Mouse (Mus musculus) NIH3T3 (cell line): ENCODE measurements around the gene Mat2a.

Source experiments
- DNase-seq: peaks from one replicate; pipeline ENCODE4 v3.0.0-alpha.2; 2012; ENCODE audit warnings: low read depth

The Mat2a gene

DNA sequence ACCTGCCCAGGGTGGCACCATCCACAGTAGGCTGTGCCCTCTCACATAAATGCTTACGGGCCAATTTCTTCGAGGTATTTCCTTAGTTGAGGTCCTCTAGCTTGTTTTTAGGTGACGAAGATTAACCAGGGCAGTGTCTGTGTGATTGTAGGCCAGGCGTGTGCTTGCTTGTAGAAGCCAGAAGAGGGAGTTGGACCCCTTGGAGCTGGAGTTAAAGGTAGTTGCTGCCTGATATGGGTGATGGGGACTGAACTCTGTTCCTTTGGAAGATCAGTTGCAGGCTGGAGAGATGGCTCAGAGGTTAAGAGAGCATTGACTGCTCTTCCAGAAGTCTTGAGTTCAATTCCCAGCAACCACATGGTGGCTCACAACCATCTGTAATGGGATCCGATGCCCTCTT lies 24.2 kb downstream of the Mat2a start:
- DNase-seq, result no peak

DNA sequence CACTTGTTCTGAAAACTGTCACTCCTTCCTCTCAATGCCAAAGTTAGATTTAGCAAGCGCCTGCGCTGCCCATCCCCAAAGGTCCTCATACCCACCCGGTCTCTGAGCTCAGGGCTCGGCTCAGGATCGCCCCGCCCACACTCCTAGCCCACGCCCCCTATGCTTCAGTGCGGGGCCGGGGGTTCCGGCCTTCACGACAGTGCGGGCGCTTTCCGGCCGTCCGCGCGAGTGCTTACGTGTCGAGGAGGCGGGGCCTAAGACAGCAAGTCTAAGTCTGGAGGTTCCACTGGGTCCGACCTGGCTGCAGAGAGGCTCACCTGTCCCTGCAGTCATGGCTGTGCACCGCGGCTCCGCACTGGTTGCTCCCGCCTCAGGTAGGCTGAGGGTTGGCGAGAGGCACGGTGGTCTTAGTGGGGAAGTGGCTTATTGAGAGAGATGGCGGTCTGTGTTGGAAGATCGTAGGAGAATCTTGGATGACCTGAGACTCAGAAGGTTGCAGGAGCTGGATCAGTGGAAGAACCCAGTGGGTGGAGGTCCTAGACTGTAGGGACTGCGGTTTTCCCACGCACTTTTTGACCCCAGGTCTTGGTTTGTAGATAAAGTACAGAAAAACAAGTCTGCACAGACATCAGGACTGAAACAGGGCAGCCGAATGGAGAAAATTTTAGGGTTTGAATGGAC lies 25.1 kb downstream of the Mat2a start, which contains the start of gene Ggcx:
Ggcx (plus strand) TSS at position 233 of the 681 bp plus-strand sequence.
- peak; percentile 98 for DNase-seq

DNA sequence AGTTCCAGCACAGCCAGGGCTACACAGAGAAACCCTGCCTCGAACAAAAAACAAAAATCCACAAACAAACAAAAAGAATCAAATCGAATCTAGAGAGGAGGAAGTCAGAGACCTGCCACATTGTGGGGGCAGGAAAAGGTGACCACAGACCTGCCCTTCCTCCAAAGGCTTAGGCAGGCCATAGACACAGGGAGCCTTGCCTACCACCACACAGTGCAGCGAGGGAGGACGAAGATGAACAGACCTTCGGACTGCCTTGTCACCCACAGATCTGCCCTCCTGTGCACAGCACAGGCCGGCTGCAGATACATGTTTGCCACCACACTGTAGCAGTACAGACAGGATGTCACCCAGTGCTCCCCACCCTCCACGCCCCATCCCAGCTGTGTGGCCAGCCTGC lies 28.8 kb downstream of the Mat2a start:
- DNase-seq, result no peak

DNA sequence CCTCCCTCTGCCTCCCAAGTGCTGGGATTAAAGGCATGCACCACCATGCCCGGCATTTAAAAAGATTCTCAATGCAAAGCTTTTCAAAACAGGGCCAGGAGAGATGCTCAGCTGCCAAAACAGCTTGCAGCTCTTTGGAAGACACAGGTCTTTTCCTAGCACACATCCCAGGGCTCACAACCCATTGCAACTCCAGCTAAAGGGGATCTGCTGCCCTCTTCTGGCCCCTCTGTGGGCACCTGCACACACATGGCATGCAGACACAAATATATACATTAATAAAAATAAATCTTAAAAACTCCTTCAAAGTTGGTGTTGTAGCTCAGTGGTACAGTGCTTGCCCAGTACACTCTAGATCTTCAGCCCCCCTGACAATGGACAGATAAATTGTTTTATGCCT lies 29.4 kb downstream of the Mat2a start:
- DNase-seq, result no peak

DNA sequence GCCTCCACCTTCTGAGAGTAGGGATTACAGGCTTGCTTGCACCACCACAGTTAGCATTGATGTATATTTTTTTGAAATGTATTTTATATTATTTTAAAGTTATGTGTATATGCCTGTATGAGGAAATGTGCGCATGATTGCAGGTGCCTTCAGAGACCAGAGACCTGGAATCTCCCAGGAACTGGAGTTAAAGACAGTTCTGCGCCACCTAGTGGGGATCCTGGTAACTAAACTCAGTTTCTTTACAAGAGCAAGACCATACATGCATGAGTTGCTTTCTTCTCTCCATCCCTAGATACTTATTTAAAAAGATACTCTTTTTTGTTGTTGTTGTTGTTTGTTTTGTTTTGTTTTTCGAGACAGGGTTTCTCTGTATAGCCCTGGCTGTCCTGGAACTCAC lies 29.8 kb downstream of the Mat2a start:
- DNase-seq, result peak; percentile 92

DNA sequence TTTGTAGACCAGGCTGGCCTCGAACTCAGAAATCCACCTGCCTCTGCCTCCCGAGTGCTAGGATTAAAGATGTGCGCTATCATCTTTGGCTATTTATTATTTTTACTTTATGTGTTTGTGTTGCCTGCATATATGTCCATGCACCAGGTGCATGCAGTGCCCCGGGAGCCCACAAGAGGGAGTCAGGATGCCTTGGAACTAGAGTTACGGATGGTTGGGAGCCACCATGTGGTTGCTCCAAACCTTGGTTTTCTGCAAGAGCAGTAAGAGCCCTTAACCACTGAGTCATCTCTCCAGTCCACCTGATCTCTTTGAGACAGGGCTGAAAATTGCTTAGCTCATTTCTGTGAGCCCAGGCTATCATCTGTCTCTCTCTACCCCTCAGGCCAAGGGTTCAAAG lies 32.2 kb downstream of the Mat2a start:
- DNase-seq, result peak; percentile 98

DNA sequence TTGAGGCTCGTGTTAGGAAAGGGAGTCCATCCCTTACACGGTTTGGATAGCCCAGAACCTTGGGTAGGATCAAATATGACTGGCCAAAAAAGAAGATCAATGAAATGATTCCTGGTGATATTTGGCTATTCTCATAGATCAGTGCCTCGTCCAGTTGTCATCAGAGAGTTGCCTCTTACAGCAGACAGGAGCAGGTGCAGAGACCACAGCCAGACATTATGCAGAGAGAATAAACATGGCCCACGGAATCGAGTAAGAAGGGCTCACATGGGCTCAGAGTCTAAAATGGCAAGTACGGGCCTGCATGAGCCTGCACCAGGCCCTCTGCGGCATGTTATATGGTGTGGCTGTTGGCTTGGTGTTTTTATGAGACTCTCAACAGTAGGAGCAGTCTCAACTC lies 34.0 kb downstream of the Mat2a start:
- DNase-seq, result no peak

DNA sequence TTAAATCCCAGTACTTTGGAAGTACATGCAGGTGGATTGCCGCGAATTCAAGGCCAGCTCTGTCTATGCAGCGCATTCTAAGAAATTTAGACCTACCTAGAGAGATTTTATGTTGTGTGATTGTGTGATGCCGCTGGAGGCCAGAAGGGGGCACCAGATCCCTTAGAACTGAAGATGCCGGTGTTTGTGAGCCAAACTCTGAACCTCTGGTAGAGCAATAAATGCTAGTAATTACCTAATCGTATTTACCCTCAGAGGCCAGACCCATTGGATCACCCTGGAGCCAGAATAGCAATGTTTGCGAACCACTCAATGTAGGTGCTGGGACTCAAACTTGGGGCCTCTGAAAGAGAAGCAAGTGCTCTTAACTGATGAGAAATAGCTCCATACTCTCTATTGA lies 37.5 kb downstream of the Mat2a start:
- peak; percentile 88 for DNase-seq

DNA sequence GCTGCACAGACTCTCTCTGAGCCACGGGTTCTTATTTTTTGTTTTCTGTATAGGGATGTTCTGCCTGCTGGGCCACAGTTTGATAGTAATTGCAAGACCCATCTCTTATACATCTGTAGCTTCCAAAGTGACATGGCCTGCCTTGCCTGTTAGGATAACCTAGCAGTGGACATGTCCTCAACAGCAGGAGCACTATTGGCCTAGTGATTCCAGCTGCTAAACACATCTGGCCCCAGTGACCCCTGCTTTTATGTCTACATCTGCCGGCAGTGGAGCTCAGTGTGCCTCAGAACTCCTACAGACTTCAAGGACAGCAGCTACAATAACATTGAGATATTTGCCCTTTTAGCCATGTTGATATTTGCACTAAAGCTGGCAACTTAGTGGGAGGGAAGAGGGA lies 39.4 kb downstream of the Mat2a start:
- DNase-seq, result no peak

DNA sequence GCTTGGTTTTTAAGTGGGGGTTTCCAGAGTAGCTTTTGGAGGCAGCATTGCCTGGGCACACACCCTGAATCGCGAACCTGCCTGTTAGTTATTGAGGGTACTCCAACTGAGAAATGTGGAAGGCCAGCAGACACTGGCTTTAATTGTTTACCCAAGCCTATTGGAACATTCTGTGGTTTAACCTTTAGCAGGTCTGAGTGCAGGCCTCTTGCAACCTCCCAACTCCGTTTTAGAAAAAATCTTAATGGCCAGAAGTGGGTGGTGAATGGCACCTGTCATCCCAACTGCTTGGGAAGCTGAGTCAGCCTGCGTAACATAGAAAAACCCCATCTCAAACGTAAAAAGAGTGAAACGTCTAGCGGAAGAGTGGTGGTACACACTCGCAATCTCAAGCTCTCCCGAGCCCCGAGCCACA lies 42.5 kb downstream of the Mat2a start:
- DNase-seq, result peak; percentile 39

DNA sequence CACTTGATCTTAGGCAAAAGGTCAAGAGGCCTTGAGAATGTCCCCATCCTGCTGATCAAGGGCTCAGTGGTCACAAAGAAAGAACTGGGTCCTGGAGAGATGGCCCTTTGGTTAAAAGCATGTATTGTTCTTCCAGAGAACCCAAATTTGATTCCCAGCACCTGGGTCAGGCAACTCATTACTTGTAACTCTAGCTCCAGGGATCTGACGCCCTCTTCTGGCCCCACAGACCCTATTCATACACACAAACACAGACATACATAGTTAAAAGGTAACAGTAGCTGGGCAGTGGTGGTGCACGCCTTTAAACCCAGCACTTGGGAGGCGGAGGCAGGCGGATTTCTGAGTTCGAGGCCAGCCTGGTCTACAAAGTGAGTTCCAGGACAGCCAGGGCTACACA lies 47.0 kb downstream of the Mat2a start:
- no peak for DNase-seq

DNA sequence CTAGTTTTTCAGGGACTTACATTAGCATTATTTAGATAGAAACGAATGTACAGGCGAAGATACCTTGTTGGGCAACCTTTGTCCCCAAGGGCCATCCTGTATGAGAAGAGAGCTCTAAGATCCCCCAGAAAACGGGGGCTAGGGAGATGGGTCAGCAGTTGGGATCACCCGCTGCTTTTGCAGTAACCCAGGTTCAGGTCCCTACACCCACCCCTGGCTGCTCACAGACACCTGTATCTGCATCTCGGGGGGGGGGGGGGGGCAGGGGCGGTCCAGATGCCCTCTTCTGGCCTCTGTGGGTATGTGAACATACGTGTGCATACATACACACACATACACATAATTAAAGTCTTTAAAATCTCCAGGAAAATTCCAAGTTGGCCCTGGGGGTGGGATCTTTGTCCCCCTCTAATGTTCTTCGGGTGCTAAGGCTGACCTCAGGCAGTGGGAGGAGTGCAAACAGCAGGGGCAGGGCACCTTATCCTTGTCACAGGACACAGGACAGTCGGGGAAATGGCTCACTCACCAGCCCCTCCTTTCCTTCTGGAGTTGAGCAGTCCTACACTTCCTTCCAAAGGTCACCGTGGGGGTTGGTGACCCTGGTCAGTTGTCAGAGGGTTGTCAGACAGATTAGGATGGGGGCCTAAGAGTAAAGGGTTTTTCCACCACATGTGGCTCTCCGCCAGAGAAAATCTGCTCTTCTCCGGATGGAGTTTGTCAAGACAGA lies 48.4 kb downstream of the Mat2a start:
- DNase-seq, result no peak

DNA sequence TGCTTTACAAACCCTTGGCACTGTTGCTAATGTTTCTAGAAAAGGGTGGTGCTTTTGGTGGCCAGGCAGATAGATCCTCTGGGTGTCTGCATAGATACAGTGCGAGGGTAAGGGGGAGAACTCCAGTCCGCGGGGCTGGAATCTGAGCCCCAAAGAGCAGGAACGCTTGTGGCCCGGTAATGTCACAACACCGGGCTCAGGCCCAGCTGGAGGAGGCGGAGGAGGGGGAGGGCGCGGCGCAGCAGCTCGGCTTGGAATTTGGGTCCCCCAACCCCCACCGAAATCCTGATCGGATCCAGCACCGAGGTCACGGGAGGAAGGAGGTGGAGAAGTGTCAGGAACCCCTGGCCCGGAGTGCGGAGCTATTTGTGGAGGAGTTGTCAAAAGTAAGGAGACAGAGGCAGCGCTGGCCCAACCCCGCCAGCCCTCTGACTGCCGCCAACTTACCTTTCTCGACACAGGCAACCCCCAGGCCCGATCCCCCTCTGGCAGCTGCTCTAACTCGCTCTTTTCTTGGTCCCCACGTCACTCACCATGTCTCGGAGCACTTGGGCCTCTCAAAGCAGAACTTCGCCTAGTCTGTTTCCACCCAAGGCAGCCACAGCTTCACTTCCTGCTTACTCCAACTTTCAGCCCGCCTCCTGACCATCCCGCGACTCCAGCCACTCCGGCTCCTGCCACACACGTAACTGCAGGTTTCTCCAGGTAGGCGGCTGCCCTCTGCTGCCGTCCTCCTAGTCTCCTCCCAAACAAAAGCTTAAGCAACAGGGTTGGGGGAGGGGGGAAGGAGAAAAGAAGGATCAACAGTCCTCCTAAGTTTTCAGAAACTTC lies 49.2 kb downstream of the Mat2a start, which contains the start of gene Vamp8:
Vamp8 (minus strand) TSS at position 763 of the 831 bp plus-strand sequence.
- DNase-seq, result peak; percentile 88

DNA sequence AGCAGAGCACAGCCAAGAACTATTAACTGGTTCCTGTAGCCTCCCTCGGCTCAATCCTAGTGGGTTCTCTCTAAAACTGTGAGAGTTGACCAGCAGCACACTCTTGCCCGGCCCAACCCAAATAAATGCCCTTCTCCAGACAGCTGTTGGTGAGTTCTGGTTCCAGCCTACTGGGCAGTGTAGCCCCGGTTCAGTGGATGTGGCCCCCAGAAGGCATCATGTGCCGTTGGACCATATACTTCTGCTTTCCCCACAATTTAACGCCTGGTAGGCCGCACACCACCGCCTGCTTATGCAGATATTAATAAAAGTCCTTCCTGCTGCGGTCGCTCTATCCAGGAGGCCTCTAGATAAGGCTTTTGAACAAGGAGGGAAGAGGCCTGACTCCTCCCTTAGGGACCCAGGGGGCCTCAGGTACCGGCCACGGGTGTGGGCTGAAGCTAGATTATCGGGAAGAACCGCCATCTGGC lies 49.9 kb downstream of the Mat2a start:
- peak; percentile 58 for DNase-seq

DNA sequence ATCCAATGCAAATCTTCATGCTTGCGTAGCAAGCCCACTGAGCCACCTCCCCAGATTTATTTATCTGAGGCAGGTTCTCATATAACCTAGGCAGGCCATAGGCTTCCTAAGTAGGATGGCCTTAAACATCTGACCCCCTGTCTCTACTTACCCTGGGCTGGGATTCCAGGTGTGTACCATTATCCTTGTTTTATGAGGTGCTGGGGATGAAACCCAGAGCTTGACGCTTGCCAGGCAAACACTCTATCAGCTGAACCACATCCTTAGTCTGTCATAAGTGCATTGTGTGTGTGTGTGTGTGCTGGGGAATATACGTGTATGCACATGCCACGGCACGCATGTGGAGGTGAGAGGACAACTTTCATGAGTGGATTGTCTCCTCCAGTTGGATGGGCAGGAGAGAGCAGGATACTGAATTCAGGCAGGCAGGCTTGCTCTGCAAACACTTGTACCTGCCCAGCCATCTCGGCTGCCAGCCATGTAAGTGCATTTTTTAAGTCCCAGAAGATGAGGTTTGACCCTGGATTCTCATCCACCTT lies 50.5 kb downstream of the Mat2a start:
- DNase-seq, result no peak

DNA sequence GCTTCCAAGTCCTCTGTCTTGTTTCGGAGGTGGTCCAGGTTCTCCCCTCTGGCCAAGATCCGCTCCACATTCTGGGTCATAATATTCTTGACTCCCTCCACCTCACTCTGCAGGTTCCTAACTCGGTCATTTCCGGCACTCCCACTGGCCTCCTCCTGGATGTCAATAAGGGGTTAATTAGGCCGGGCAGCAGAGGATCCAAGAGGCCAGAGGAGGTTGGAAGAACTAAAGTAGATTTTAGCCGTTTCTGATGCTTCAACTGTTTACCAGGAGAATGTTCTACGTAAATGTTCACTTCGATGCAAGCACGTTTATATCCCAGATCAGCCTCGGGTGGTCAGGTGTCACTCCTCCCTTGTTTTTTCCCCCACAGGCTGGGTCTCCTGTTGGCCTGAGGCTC lies 51.1 kb downstream of the Mat2a start:
- DNase-seq, result no peak

DNA sequence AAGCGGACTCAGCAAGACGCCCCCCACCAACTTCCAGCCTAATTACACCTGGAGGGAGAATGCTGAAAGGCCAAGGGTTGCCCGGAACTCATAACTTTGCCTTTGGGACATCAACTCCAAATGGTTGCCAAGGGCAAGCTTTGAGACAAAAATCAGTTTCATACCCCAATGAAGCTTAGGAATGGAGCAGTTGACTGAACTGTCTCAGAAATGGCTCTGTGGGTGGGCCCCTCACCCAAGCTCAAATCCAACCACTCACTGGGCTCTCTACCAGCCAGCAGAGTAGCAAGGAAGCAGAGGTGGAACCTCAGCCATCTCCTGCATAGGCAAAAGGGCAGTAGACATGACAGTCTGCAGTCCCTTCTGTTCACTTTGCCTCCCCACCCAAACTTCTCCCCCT lies 51.5 kb downstream of the Mat2a start:
- no peak for DNase-seq

DNA sequence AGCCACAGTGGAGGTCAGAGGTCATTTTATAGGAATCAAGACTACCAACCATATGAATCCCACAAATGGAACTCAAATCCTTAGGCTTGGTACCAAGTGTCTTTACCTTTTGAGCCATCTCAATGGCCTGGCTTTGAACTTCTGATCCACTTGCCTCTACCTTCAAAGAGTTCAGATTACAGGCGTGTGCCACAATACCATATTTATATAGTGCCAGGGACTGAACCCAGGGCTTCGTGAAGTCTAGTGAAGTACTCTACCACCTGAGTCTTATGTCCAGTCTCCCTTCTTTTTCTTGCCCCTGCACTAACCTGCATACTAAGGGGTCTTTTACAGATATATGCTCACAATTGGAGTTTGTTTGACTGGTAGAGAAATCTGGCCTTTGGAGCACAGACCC lies 52.8 kb downstream of the Mat2a start:
- no peak for DNase-seq

DNA sequence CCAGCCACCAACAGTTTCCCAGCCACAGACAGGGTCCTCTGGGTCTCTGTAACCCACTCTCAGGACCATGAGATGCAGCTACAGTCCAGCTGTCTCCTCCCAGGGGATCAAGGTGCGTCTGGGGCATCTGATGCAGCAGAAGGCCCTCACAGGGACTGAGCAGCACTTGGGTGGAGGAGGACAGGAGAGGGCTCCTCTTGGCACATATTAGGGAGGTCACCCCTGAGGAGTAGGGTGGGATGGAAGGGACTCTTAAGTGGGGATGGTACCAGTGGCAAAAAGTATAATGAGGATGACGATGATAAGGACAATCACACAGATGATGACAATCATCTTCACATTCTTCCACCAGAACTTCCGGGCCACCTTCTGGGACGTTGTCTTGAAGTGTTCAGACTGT lies 54.1 kb downstream of the Mat2a start:
- DNase-seq, result no peak

DNA sequence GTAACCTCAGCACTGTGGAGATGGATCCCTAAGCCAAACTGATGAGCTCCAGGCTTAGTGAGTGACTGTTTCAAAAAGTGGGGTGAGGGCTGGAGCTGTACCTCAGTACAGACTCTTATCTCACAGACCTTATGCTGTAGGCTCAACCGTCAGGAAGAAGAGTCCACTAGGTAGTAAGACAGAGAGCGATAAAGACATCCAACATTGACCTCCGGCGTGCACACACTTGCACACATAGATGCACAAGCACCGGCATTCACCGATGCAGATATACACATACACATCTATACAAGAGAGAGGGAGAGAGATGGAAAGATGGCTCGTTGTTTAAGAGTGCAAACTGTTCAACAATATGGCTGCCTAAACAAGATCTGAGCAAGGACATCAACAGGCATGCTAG lies 55.4 kb downstream of the Mat2a start:
- DNase-seq, result no peak

DNA sequence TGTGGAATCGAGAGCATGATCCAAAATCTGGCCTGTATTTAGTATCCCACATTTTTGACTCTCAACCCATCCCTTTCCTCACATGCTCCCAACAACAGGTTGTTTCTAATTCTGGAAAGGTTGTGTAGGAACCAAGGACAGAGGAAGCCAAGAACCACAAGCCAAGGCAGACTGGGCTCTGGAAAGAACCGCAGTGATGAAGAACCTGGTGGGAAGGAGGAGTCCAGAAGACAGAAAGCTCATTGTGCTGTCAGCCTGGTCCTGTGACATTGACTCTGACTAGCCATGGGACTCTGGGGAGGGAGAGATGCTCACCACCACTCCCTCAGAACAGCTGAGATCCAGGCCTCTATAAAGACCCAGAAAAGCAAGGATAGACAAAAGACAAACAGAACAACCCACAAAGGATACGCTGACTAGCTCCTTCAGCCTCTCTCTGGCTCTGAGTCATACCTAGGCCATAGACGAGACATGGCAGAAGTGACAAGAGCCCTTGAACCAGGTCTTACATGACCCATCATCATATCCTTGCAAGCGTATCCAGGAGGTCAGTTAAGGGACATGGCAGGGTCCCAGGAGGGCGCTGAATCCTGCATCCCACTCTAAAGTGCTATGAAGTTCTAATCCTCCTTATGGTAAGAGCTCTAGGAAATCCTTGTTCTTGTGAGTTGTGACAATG lies 56.1 kb downstream of the Mat2a start:
- DNase-seq, result no peak
